Mouse (Mus musculus) hematopoietic stem cell, adult 5-6 weeks (primary cell): ENCODE data around the gene Nthl1. TPM values are rescaled to one million over a fixed set of nuclear protein-coding genes. Genes with fewer than 3 reads are reported as not detected.
A peak's percentile ranks its signal among the peaks of the same experiment; 100 is the strongest.

Source experiments
- ATAC-seq, 2 experiments: fragments of 125-278 bp in 1 of 2; replicated peaks in 1 of 2; 2 replicates each; pipeline ENCODE4 v1.8.0; 2016 to 2017; ENCODE audit warnings: inconsistent platforms in 2 of 2, mild to moderate bottlenecking in 2 of 2, moderate number of reproducible peaks in 2 of 2, low read depth in 1 of 2, moderate TSS enrichment in 1 of 2; ENCODE audit not compliant: low FRiP score in 2 of 2, poor library complexity in 2 of 2, severe bottlenecking in 2 of 2, insufficient read depth in 1 of 2, low TSS enrichment in 1 of 2
- total RNA-seq: library from RNA; stranded (forward); fragments of 172-1452, 232-1000 nt; gene quantifications from 2 replicates; pipeline ENCODE4 v1.2.3, GENCODE M21; 2017

The Nthl1 gene
- total RNA-seq, 1 experiment from 2014 or later, result 14.5 TPM

DNA sequence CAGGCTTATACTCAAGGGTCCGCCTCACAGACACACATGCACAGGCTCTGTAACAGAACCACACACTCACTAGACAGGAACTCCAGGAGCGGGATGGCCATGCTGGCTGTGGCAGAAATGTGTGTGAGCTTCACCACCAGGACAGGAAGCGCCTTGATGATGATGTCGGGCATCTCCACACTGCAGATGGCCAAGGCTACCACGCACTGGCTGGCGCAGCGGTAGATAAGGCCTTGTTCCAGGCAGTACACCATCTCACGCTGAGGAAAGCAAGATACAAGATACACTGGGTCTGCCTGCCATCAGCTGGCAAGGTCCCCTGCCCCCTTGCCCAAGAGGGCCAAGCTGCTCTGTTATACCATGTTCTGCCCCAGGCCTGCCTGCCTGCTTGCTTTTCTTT lies 23.6 kb upstream of the Nthl1 start:
- peak in 1 of 2 experiments; percentile 30; a peak in 1 of 4 replicates for ATAC-seq

DNA sequence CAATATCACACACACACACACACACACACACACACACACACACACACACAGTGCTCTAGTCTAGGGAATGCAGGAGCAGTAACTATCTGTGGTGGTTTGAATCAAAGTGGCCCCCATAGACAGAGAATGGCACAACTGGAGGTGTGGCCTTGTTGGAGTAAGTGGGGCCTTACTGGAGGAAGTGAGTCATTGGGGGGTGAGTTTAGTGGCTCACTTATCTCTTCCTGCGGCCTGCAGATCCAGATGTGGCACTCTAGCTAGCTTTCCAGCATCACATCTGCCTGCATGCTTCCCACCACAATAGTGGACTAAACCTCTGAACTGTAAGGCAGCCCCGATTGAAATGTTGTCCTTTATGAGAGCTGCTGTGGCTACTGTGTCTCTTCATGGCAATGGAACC lies 21.8 kb upstream of the Nthl1 start:
- ATAC-seq, result peak; percentile 59 to 63; a peak in 3 of 4 replicates

DNA sequence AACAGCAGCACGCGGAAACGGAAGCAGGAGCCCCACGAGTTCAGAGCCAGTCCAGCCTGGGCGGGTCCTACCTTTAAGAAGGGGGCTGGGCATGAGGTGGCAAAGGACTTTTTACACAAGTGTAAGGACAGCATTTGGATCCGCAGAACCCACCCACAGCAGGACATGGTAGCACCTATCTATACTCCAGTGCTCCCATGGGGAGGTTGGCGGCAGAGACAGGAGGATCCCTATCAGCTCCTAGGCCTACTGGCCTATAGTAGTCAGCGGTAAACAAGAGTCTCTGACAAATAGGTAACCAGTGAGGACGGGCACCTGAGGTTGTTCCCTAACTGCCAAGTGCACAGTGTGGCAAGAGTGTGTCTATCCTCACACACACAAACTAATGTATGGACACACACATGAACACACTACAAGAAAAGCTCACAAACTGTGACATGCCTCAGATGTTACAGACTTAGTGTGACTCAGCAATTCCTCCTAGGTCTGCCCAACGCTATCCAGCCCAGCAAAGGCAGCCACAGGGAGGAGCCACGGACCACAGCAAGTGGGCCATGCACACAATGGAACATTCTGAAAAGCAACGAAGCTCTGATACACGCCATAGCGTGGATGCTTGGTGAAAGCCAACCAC lies 14.8 kb upstream of the Nthl1 start:
- peak; percentile 72 to 82 for ATAC-seq

DNA sequence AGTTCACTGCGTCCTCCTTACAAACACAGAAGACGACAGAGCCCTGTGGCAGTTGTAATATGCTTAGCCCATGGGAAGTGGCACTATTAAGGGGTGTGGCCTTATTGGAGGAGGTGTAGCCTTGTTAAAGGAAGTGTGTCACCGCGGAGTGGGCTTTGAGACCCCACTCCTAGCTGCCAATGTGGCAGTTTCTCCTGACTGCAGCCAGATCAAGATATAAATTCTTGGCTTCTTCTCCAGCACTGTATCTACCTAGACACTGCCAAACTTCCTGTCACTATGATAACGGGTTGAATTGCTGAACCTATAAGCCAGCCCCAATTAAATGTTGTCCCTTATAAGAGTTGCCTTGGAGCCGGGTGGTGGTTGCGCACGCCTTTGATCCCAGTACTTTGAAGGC lies 7.0 kb upstream of the Nthl1 start:
- no peak for ATAC-seq

DNA sequence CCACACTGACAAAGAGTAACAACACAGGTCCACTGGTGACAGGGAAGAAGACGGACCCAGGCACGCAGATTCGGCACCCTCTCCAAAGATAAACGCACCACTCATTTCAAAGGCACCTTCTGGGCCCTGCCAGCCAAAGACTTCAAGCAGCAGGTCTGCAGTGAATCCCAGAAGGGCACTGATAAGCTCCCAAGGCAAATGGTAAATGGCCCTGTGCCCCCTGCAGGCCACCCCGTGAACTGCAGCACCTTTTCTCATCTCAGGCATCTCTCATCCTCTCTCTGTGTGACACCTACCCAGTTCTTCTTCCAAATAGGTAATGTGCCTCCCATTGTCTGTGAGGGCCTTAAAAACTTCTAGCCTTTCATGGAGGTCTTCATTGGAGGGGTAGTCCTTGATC lies 3.8 kb upstream of the Nthl1 start:
- ATAC-seq, result peak; percentile 51 to 66; a peak in 3 of 4 replicates

DNA sequence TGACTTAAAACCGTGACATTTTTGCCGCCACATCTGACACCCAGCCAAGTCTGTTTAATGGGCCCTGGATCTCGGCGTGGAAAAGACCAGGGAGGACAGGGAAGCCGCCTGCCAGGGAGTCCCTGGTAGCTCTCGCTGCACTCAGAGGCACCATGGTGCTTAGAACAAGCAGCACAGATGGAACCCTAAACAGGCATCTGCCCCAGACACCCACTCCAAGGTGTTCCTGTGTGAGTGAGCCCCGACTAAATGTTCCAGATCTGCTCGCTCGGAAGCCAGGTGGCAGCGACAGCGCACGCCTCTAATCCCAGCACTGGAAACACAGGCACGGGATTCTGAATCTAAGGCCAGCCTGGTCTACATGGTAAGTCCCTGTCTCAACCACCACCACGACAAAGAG lies 2.4 kb upstream of the Nthl1 start:
- ATAC-seq, result no peak

DNA sequence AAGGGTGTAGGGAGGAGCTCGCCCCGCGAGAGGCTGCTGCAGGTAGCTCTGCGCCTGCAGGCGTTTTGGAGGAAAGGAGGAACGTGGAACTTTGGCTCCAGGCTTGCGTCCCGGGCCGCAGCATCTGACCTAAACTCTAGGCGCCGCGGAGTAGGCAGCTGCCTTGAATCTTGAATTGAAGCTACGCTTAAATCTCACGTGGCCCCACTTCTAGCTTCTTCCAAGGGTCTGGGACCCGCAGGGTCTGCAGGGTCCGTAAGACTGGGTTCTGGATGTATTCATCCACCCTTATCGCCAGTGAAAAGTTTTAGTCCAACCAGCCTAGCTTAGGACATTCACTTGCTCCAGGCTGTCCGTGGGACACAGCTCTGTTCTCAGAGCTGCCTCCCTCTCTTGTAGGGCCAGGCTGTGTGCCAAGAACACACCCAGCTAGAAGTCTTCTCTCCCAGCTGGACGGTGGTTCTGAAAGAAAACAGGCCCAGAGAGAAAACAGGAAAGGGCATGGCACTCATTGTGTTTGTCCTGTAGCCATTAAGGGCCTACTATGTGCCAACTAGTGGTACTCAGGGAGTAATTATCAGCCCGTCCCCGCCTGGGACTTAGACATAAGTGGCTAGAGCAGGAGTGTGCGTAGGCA lies 451 bp downstream of the Nthl1 start:
- no peak for ATAC-seq

DNA sequence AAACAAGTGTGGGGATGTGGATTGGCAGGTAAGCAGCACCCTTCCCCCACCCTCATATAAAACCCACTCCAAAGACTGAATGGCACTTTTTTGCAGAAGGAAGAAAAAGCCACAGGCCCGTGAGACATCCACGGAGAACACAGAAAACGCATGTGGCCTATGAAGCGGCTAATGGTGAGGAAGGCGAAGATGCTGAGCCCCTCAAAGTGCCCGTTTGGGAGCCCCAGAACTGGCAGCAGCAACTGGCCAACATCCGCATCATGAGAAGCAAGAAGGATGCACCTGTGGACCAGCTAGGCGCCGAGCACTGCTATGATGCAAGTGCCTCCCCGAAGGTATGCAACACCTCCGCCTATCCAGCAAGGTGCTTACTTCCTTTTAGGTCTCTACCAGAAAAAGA lies 1.4 kb downstream of the Nthl1 start:
- no peak for ATAC-seq

DNA sequence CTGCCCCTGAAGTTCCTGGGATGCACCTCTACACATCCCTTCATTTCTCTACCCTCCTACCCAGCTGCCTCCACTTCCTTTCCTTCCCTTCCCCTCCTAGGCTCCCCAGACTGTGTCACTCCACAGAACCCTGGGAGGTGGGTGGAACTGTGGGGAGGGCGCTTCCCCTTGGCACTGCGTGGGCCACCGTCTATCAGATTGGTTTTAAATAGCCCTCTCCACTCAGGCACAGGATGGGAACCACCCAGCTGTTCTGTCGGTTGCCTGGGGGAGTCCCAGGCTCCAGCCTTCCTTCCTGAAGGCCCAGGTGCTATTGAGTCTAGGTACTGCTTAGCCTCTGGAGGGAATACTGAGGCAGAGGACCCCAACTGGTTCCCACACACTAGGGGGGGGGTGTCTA lies 2.5 kb downstream of the Nthl1 start:
- ATAC-seq, result no peak

DNA sequence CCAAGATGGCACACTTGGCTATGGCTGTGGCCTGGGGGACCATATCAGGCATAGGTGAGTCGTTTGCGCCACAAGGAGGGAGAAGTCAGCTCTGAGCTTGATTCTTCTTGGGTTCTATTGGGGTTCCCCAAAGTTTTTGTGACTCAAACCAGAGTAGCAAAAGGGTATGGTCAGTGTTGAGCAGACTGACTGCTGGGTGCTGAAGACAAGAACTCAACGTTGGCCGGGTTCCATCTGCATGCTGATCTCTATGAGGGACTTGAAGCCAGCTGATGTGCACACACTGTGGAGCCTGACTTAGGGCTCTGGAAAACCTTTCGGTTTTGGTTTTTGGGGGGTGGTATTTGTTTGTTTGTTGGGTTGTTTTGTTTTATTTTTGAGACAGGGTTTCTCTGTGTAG lies 3.2 kb downstream of the Nthl1 start:
- ATAC-seq, result no peak

DNA sequence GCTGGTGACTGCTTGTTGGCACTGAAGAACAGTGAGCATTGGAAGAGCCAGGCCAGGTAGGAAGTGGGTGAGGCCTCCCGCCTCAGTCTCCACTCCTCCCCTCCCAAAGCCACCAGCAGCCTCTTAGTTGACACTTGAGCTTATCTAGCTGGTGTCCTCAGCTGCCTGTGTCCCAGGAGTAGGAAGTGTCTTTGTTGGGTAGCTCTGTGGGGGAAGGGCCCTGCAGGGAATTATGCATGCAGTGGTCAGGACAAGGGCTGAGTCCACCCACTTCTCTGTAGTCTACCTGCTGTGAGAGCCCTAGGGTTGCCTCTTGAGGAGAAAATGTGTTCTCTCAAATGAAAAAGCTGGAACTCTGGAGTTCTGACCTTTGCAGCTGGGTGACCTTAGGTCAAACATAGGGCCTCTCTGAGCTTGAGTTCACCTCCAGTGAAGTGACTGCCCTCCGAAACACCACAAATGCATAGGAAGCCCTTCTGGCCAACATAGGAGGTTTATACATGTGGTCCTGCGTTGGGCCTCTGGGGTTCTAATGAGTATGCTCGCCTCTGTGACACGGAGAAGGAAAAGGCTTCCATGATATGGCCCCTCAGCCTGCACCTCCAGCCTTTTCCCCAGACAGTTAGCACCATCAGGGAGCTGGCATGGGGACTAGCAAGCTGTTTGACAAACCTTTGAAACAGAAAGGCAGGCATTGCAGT lies 4.5 kb downstream of the Nthl1 start:
- no peak for ATAC-seq

DNA sequence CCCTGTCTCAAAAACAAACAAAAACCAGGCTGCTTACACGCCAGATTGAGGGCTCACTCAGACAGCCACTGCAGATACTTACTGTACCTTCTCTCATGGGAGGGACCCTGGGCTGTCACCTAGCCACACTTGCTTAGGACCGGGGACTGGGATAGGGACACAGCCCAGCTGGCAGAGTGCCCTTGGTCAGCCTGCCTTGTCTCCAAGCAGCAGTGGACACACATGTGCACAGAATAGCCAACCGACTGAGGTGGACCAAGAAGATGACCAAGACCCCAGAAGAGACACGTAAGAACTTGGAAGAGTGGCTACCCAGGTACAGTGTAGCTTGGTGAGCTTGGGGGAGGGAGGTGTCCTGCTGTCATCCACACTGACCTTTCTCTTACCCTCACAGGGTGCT lies 5.7 kb downstream of the Nthl1 start:
- no peak for ATAC-seq

DNA sequence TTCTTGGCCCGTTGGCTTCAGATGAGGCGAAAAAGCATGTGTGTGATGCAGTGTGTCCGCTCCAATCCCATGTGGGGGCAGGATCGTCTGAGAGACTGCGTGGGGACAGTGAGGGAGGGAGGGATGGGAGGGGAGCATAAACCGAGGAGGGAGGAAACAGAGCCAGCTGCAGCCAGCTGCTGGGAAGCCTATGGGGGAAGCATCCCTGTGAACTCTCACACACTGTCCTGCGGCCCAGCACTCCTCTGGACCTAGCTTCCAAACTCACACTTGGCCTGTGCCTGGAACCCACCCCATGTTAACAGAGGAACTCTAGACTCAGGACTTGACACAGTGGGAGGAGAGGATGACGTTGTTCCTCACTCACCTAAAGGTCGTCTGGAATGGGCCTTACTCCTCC lies 6.4 kb downstream of the Nthl1 start:
- ATAC-seq, result no peak

DNA sequence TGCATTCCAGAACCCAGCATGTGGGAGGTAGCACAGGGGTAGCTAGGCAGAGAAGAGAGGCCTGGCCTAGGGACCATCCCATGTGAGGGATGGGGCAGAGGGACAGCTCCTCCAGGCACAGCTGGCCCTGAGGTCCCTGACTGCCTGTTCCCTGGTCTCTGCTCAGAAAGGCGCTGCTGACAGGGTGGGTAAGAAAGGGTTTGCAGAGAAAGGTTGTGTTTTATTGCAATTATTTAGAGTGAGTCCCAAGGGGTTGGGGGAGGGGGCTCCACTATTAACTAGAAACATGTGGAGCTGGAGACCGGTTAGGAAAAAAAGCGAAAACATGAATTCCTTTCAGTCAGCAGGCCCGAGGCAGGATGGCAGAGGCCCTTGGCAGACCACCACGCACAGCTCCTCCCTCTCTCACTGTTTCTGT lies 7.1 kb downstream of the Nthl1 start:
- ATAC-seq, result no peak

DNA sequence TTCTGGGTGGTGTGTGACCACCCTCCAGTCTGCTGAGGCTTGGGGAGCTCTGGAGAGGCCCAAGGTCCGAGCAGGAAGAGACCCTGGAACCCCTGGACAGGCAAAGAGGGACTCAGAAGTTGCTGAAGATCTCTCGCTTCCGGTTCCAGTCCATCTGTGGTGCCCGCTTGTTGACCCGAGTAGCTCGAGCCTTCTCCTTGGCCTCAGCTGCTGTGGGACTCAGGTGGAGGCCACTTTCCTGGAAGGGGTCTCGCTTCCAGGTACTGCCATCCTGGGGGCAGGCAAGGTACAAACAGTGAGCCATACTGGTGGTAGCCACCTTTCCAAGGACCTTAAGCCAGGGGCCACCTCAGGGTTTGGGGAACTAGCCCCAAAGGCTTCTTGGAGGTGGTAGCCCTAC lies 7.6 kb downstream of the Nthl1 start:
- ATAC-seq, result no peak

DNA sequence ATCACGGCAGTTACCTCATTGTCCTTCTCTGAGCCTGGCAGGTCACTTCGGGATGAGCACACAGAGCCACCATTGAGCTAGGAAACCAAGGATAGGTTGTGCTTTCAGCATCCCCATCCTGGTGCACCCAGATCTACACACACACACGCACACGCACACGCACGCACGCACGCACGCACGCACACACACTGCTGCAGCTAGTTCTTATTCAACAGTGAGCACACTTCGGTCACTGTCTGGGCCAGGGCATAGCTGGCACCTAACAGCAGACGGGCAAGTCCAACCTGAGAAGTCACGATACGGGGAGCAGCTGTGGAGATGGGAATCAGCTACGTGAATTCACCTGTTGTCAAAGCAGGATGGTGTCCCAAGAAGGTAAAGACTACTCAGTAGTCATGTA lies 8.1 kb downstream of the Nthl1 start:
- ATAC-seq, result no peak

DNA sequence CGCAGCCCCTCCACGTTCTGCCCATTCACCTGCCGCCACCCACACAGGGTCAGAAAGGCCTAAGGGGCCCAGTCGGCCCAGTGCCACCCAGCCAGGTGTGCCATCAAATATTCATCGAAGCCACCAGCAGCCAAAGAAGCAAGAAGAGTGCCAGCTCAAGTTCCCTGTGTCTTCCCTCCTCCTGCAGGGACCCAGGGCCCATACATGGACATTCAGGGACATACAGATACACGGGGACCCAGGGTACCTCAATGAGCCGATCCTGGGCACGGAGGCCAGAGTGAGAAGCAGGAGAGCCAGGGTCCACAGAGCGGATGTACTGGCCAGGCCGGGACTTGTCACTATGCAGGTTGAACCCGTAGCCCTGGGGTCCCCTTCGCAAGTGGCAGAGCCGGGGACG lies 9.5 kb downstream of the Nthl1 start:
- ATAC-seq, result no peak

DNA sequence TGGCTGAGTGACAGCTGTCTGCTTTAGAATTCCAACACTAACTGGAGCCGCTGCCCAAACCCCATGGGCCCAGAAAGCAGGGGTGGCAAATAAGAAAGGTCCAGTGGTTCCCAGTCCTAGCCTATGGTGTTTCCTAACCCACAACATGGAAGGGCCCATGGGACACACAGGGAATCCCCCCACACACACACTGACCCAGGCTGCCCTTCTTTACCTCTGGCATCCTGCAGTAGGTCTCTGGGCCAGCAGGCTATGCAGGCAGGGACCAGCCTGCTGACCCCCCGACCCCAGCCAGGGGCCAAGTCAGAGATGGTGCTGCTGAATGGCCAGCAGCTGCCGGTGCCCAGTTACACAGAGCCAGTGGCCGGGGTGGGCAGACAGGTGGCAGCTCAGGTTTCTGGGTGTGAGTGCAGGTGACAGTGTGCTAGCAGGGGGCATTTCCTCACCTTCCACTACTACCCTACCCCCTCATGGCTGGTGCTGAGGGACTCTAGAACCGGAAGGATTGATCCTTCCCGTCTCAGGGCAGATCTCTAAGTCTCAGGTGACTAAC lies 10.4 kb downstream of the Nthl1 start:
- no peak for ATAC-seq
